Mouse (Mus musculus) A20 (cell line): Measurements from ENCODE around the gene Olfr996.
A peak's percentile ranks its signal among the peaks of the same experiment; 100 is the strongest.
"Not testable (repeated sequence)": the region's sequence is repeated elsewhere in the genome, so short reads cannot be mapped to it uniquely, and the experiment has no call there.

Source experiments
- DNase-seq: peaks from one replicate; pipeline ENCODE4 v3.0.0-alpha.2; 2011; ENCODE audit warnings: low read depth, low spot score

The Olfr996 gene

DNA sequence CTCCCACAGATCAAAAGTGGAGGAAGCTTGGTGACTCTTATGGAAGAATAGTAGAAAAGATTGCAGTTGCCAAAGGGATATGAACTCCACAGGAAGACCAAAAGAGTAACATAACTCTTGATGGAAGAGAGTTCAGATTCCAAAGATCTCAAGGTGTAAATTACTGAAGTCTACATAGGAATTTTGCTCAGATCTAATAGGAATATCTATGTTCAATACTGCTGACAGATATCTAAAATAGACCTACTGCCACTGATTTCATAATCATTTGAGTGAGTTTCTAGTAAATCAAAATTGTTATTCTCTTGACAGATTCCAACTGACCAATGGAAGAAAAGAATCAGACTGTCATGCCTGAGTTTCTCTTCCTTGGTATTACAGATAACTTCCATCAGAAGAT, at the start of gene Olfr996:
TSS of gene Olfr996 (plus strand) at position 301 of the 400 bp plus-strand sequence.
- DNase-seq, result no peak

DNA sequence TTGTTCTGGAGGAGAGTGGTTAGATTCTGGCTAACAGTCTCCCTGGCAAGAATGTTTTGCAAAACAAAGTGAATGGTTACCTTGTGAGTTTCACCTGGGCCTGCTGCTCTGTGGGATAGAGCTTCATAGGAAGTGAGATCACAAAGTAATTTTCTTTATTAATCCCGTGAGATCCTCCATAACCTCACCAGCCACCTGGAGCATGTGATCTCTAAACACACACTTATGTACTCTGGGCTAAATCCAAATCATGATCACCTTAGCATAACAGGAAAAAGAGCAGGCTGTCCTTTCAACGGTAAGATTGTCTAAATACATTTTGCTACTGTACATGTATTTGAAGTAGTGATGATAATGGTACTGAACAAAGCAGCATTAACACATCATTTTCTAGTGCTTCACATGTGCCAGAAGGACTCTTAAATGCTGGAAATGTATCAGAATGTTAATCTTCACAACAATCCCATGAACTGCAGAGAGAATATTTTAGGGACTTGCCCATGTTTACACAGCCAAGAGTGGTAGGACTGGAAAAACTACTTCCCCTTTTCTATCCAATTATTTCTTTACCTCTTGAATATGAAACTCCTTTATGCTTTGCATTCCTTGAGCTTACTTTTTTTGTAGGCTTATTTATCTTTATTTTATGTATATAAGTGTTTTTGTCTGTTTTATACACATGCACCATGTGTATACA, 46.8 kb upstream of the Olfr996 start:
- DNase-seq, result no peak

- no peak for DNase-seq
These were observed 45.1 kb upstream of the Olfr996 start for GRCm38 (mm10) chr2:85533934-85534333.

DNA sequence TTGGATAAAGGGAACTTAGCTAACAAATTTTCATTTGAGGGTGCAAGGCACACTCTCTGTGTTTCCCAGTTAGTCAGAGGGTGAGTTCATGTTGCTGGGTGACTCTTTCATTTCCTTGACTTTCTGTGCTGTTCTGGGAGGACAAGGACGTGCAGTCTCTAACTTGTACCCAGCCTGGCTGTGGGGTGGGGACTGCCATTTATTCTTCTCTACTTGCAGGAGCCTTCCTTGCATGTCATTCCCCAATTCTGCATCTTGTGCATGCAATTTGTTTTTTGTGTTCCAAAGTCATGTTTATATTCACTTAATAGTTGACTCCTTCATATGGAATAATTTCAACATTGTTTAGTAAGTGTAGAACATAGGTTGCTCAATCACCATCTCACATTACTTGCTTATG, 24.2 kb upstream of the Olfr996 start:
- no peak for DNase-seq

- DNase-seq, result no peak
These were observed 18.8 kb upstream of the Olfr996 start for GRCm38 (mm10) chr2:85560226-85560625.

DNA sequence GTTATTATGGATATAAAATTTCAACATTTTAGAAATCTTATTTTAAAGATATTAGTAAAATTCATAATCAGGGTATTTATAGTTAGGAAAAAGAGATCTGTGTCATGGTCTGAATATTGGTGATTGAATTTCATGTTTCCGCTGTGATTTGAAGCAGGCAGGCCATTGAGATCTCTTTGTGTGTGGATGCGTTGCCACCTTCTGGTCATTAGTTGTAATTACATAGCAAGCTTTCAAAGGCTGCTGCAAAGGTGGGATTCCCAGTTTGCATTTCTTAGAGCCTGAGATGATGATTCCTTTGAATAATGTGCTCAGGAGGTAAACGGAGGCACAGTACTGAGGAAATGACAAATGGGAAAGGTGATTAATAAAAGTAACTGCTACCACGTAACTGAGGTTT, 17.8 kb upstream of the Olfr996 start:
- peak; percentile 22 for DNase-seq

DNA sequence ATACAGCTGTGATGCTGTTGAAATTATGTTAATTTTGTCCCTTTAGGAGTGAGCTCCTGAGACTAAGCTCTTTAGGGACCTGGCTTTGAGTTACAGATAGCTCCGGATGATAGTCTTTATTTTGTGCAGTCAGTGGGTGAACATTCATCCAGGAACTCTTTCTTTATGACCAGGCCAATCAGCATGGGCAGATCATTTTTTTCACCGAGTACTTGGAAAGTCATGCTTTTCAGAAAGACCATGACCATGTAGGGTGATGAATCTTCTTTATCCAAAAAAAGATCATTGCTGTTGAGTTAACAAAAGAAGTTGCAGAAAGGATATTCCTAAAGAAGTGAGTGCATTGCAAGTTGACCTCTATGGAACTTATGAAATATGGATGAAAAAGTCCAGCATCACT, 9.6 kb downstream of the Olfr996 start, which contains the start of gene Olfr998:
TSS of gene Olfr998 (plus strand) at position 301 of the 400 bp plus-strand sequence.
- not testable (repeated sequence) for DNase-seq

GRCm38 (mm10) chr2:85611803-85612202, 32.8 kb downstream of the Olfr996 start, which contains the start of gene Olfr1000:
TSS of gene Olfr1000 (minus strand) at chr2:85611903.
- DNase-seq, result no peak
